Mouse (Mus musculus) thymus, postnatal 0 days (tissue): ENCODE measurements around the gene Cd5. TPM values are rescaled to one million over a fixed set of nuclear protein-coding genes. Genes with fewer than 3 reads are reported as not detected.

Experiments
- DNase-seq: peaks from one replicate; pipeline ENCODE4 v3.0.0-alpha.2; 2015; ENCODE audit warnings: low spot score
- polyA plus RNA-seq: library from polyadenylated mRNA; unstranded; fragments of >200 nt; fragmentation: Nextera tagmentation; extraction: Ambion mirVana; gene quantifications from 2 replicates; pipeline ENCODE4 v1.2.1, GENCODE M21; 2015

Cd5 gene
- polyA plus RNA-seq, 1 experiment from 2014 or later = 132 TPM

GRCm38 (mm10) chr19:10729889-10730288 lies 8.9 kb downstream of the Cd5 start:
- no peak for DNase-seq

GRCm38 (mm10) chr19:10724629-10725363 lies 14.0 kb downstream of the Cd5 start:
- DNase-seq = no peak

GRCm38 (mm10) chr19:10723649-10724048 lies 15.2 kb downstream of the Cd5 start:
- DNase-seq = peak; percentile 45

GRCm38 (mm10) chr19:10723084-10723483 lies 15.7 kb downstream of the Cd5 start:
- no peak for DNase-seq

GRCm38 (mm10) chr19:10721064-10721463 lies 17.7 kb downstream of the Cd5 start:
- peak; percentile 41 for DNase-seq

- no peak for DNase-seq
These were observed 18.3 kb downstream of the Cd5 start for GRCm38 (mm10) chr19:10720524-10720923.

GRCm38 (mm10) chr19:10719751-10720150 lies 19.1 kb downstream of the Cd5 start:
- DNase-seq = no peak

GRCm38 (mm10) chr19:10718251-10718775 lies 20.5 kb downstream of the Cd5 start:
- DNase-seq = no peak

GRCm38 (mm10) chr19:10715476-10715875 lies 23.3 kb downstream of the Cd5 start:
- DNase-seq = no peak

GRCm38 (mm10) chr19:10714682-10715475 lies 23.9 kb downstream of the Cd5 start:
- peak; percentile 83 for DNase-seq

- no peak for DNase-seq
These were observed 24.6 kb downstream of the Cd5 start for GRCm38 (mm10) chr19:10714168-10714567.

- no peak for DNase-seq
These were observed 25.3 kb downstream of the Cd5 start for GRCm38 (mm10) chr19:10713551-10713950.

- DNase-seq = no peak
These were observed 26.2 kb downstream of the Cd5 start for GRCm38 (mm10) chr19:10712646-10713045.

GRCm38 (mm10) chr19:10712194-10712593 lies 26.6 kb downstream of the Cd5 start:
- no peak for DNase-seq

GRCm38 (mm10) chr19:10710751-10711150 lies 28.1 kb downstream of the Cd5 start:
- DNase-seq = no peak

GRCm38 (mm10) chr19:10710088-10710511 lies 28.7 kb downstream of the Cd5 start:
- DNase-seq = peak; percentile 75

- peak; percentile 81 for DNase-seq
These were observed 29.3 kb downstream of the Cd5 start for GRCm38 (mm10) chr19:10709360-10710087.

GRCm38 (mm10) chr19:10708900-10709299 lies 29.9 kb downstream of the Cd5 start:
- no peak for DNase-seq

- DNase-seq = no peak
These were observed 30.9 kb downstream of the Cd5 start for GRCm38 (mm10) chr19:10707881-10708280.

- DNase-seq = no peak
These were observed 31.5 kb downstream of the Cd5 start for GRCm38 (mm10) chr19:10707087-10707875.

- DNase-seq = no peak
These were observed 35.3 kb downstream of the Cd5 start for GRCm38 (mm10) chr19:10703470-10703869.
